In genomic region chr12:9475836-9476235, GRCm38 (mm10) we compare ENCODE assay signal across 25 mouse cellular contexts.
DNase-seq lines count a peak whose midpoint lies in the region; ATAC-seq and TF ChIP-seq lines count a peak whose summit lies in the region.
"Had no signal": no experiment of that assay in that cellular context is flagged by ENCODE, and none has a peak within 500 bp of the region (broad histone marks: within the 10 kb centered on the region; RNA-seq: fewer than 3 reads in every experiment).

No protein-coding gene starts in this region.

- no peaks in the 10 kb centered on the region for H3K27me3 ChIP-seq in heart, postnatal 0 days (ENCODE audit: control insufficient read depth, insufficient read depth, low read length)
- H3K27me3 ChIP-seq in lung, postnatal 0 days (replicated peaks; ENCODE audit: insufficient read depth, low read length) = no peaks in the 10 kb centered on the region
- no peaks in the 10 kb centered on the region for H3K27me3 ChIP-seq in intestine, postnatal 0 days (replicated peaks; ENCODE audit: control insufficient read depth, insufficient read depth, low read length)
- H3K27me3 ChIP-seq: limb, embryonic 13.5 days; liver, embryonic 13.5 days; midbrain, embryonic 15.5 days; neural tube, embryonic 12.5 days; Patski had no signal

- intact Hi-C loops in left cerebral cortex, postnatal 25 days (cut with DNase I) = no loop called here

- no peak overlapping the region for H3K27ac ChIP-seq in heart, postnatal 0 days (ENCODE audit: low read depth)
- H3K27ac ChIP-seq in lung, postnatal 0 days (ENCODE audit: low read length) = no peak overlapping the region
- H3K27ac ChIP-seq in intestine, postnatal 0 days (ENCODE audit: low read depth, low read length) = no peak overlapping the region
- H3K27ac ChIP-seq: forebrain, embryonic 10.5 days; gastrocnemius, adult 2 months; hindbrain, embryonic 14.5 days; kidney, postnatal 0 days; layer of hippocampus, adult 2 months; limb, embryonic 13.5 days; liver, embryonic 13.5 days; macrophage; midbrain, embryonic 15.5 days; neural tube, embryonic 12.5 days had no signal

- peak; percentile 11 for DNase-seq in adrenal gland, postnatal 14 days
- no peak for DNase-seq in adrenal gland, adult (ENCODE audit: inconsistent age in 2 of 2, low spot score in 1 of 2)
- DNase-seq in heart, postnatal 0 days (ENCODE audit: low spot score) = peak; percentile 10
- no peak for DNase-seq in heart, postnatal 4 days
- peak; percentile 62 for DNase-seq in lung, postnatal 0 days (ENCODE audit: low spot score)
- no peak for DNase-seq in lung, postnatal 4 days
- no peak for DNase-seq in left cerebral cortex, postnatal 25 days (ENCODE audit: low spot score in 2 of 2)
- DNase-seq: adrenal gland, postnatal 25 days; cerebellum, adult 9-10 months; gastrocnemius, adult 2 months; heart, postnatal 36 days; liver, embryonic 13.5 days; lung, adult 2 months; right cerebral cortex, postnatal 25 days had no signal

- no peak for TF ChIP-seq CTCF in heart, postnatal 0 days (IDR thresholded peaks at IDR 0.05; ENCODE audit: low read depth)
- no peak for TF ChIP-seq CTCF in lung, postnatal 0 days (IDR thresholded peaks at IDR 0.05)
- no peak for TF ChIP-seq CTCF in intestine, postnatal 0 days (IDR thresholded peaks at IDR 0.05; ENCODE audit: low read depth)

- H3K4me2 ChIP-seq in heart, postnatal 0 days (ENCODE audit: low read depth, low read length) = no peak overlapping the region
- H3K4me2 ChIP-seq in lung, postnatal 0 days (replicated peaks; ENCODE audit: low read depth, low read length) = no peak overlapping the region
- H3K4me2 ChIP-seq in intestine, postnatal 0 days (replicated peaks; ENCODE audit: low read depth) = no peak overlapping the region
- H3K4me2 ChIP-seq: hindbrain, embryonic 14.5 days; limb, embryonic 13.5 days; liver, embryonic 13.5 days; midbrain, embryonic 15.5 days; neural tube, embryonic 12.5 days had no signal

- H3K9me3 ChIP-seq in heart, postnatal 0 days (replicated peaks; ENCODE audit: control insufficient read depth, low read length) = no peaks in the 10 kb centered on the region
- no peaks in the 10 kb centered on the region for H3K9me3 ChIP-seq in lung, postnatal 0 days (ENCODE audit: low read length)
- no peaks in the 10 kb centered on the region for H3K9me3 ChIP-seq in intestine, postnatal 0 days (ENCODE audit: control insufficient read depth)
- H3K9me3 ChIP-seq: forebrain, embryonic 10.5 days; limb, embryonic 13.5 days; liver, embryonic 13.5 days; midbrain, embryonic 15.5 days; neural tube, embryonic 12.5 days had no signal

- ATAC-seq in heart, postnatal 0 days (ENCODE audit: insufficient read depth, low read depth) = no peak
- ATAC-seq in lung, postnatal 0 days = no peak
- ATAC-seq in intestine, postnatal 0 days = no peak
- ATAC-seq: CD4-positive, CD25-positive, alpha-beta regulatory T cell, adult 4 months; midbrain, embryonic 15.5 days; Patski had no signal

- no peaks in the 10 kb centered on the region for H3K4me1 ChIP-seq in heart, postnatal 0 days (ENCODE audit: control insufficient read depth, insufficient read depth)
- H3K4me1 ChIP-seq in lung, postnatal 0 days (ENCODE audit: insufficient read depth, low read depth, low read length) = no peaks in the 10 kb centered on the region
- no peaks in the 10 kb centered on the region for H3K4me1 ChIP-seq in intestine, postnatal 0 days (replicated peaks; ENCODE audit: control insufficient read depth, insufficient read depth, low read length)
- H3K4me1 ChIP-seq: forebrain, embryonic 10.5 days; liver, embryonic 13.5 days; midbrain, embryonic 15.5 days; neural tube, embryonic 12.5 days had no signal

- H3K36me3 ChIP-seq in heart, postnatal 0 days (replicated peaks; ENCODE audit: control insufficient read depth, insufficient read depth, low read length) = no peaks in the 10 kb centered on the region
- no peaks in the 10 kb centered on the region for H3K36me3 ChIP-seq in lung, postnatal 0 days (ENCODE audit: insufficient read depth, low read length)
- H3K36me3 ChIP-seq in intestine, postnatal 0 days (ENCODE audit: control insufficient read depth, insufficient read depth) = no peaks in the 10 kb centered on the region
- H3K36me3 ChIP-seq: forebrain, embryonic 10.5 days; limb, embryonic 13.5 days; liver, embryonic 13.5 days; midbrain, embryonic 15.5 days; neural tube, embryonic 12.5 days had no signal

- no peak overlapping the region for H3K4me3 ChIP-seq in heart, postnatal 0 days (ENCODE audit: low read depth, low read length)
- no peak overlapping the region for H3K4me3 ChIP-seq in lung, postnatal 0 days (ENCODE audit: low read depth, low read length)
- no peak overlapping the region for H3K4me3 ChIP-seq in intestine, postnatal 0 days (ENCODE audit: low read depth, low read length)
- H3K4me3 ChIP-seq: forebrain, embryonic 10.5 days; gastrocnemius, adult 2 months; layer of hippocampus, adult 2 months; limb, embryonic 13.5 days; liver, embryonic 13.5 days; midbrain, embryonic 15.5 days; neural tube, embryonic 12.5 days had no signal

- TF ChIP-seq EP300 in heart, postnatal 0 days (IDR thresholded peaks at IDR 0.05; ENCODE audit: low read depth) = no peak
- TF ChIP-seq EP300 in lung, postnatal 0 days (IDR thresholded peaks at IDR 0.05) = no peak

- no peak overlapping the region for H3K9ac ChIP-seq in heart, postnatal 0 days (replicated peaks; ENCODE audit: low read depth, low read length)
- H3K9ac ChIP-seq in lung, postnatal 0 days (replicated peaks; ENCODE audit: low read depth) = no peak overlapping the region
- no peak overlapping the region for H3K9ac ChIP-seq in intestine, postnatal 0 days (ENCODE audit: low read depth, low read length)
- H3K9ac ChIP-seq: hindbrain, embryonic 14.5 days; limb, embryonic 13.5 days; liver, embryonic 13.5 days; midbrain, embryonic 15.5 days; neural tube, embryonic 12.5 days had no signal

- 46% methylated on average over 2 of the region's 2 CpGs for WGBS in heart, postnatal 0 days
- WGBS in lung, postnatal 0 days = 55% methylated on average over 2 of the region's 2 CpGs
- WGBS in intestine, postnatal 0 days = 67% methylated on average over 2 of the region's 2 CpGs

Comparison
In these comparisons a context has a peak if more than half of its experiments do, and no peak if none do; other contexts are left out.
1. DNase-seq: peak in adrenal gland, postnatal 14 days (single experiment), heart, postnatal 0 days (single experiment) and lung, postnatal 0 days (single experiment); none in adrenal gland, adult (0 of 2), heart, postnatal 4 days (single experiment), lung, postnatal 4 days (0 of 2) and left cerebral cortex, postnatal 25 days (0 of 2).